Mouse (Mus musculus) frontal cortex, postnatal 10 days (tissue): ENCODE results near the gene Yy2.
A peak's percentile ranks its signal among the peaks of the same experiment; 100 is the strongest.

ENCODE experiments used
- DNase-seq, 2 experiments: peaks; one replicate each; pipeline ENCODE4 v3.0.0; 2022; ENCODE audit warnings: low spot score in 2 of 2, mixed read lengths in 1 of 2

Gene Yy2

DNA sequence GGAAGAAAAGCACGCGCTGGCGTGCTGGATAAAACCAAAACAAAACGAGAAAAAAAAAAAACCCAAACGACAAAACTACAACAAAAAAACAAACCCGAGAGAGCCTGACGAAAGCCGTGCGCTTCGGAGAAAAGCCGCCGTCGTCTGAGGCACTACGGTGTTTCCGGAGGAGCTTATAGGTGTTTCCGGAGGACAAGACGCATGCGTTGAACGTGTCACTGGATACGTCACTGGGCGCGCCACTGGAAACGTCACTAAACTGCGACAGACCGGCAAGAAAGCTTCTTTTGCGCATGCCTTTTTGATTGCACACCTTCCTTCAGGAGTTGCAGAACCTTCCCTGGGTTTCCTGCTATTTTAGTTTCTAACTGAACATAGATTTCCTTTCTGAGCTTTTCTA lies at the start of gene Yy2:
TSS of gene Yy2 (minus strand) at position 146 of the 400 bp plus-strand sequence.
- no peak for DNase-seq

DNA sequence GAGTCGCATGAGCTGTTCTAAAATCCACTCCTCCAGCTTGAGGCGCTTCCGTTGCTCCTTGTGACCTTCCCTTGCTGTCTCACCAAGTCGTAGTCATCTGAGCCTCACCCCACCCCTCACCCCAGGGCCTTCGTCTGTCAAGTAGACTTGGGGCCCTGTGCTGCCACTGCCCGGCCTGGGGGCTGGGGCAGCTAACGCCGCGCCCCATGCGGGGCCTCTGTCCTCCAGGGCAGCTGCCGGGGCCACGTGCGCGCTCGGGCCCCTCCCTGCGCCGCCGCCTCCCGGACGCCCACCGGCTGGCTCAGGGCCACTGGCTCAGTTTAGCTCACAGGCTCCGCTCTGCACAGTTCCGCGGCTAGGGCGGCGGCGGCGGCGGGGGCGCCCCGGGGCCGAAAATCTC lies 44.1 kb upstream of the Yy2 start:
- DNase-seq, result no peak

DNA sequence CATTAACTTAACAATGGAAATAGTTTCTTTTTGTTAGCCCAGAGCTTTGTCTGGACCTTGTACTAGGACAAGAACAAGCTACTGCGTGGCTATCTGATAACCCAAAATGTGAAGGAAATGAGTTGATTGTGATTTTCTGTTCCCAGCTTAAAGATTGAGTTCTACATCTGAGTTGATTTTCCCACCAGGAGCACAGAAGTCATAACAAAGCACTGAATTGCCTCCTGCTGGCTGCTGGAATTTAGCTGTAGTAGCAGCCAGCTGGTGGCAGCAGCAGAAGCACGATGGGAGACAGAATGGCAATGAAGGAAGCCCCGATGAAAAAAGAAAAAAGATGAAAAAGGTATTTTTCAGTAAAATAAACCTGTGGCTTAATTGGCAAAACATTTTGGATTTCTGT lies 32.7 kb upstream of the Yy2 start:
- peak in 1 of 2 experiments; percentile 16 for DNase-seq

DNA sequence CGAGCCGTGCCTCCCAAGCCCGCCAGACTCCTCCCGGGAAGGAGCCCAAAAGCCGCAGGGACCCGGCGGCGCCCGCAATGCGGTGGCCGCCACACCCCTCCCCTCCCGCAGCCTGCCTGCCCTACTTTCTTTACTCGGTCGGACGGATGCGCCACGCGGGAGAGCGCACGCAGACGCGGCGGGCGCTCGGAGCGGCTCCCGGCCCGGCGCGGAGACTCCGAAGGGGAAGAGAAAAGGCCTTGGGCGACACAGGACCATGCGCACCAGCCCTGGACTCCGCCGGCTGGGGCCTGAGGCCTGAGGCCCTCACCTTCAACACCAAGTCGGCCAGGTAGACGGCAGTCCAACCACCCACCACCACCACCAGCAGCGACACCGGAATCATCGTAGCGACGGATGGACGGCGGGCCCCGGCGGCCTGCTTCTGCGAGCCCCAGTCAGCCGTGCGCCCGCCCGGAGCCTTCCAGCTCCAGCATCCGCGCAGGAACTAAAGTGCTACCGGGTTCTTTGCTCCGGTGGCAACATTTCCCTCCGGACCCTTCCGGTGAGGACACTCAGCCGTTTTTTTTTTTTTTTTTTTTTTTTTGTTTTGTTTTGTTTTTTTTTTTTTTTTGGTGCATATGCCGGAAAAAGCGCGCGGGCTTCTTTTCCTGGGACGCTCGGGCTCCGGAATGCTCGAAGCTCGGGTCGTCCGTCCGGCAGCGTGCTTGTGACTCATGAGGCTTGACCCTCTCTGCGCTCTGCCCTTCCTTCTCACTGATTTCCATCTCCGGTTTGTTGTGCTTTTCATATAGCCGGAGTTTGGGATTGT lies 29.6 kb upstream of the Yy2 start, which contains the start of gene Mbtps2:
TSS of gene Mbtps2 (minus strand) at position 530 of the 811 bp plus-strand sequence.
- DNase-seq, result peak; percentile 31 to 56

DNA sequence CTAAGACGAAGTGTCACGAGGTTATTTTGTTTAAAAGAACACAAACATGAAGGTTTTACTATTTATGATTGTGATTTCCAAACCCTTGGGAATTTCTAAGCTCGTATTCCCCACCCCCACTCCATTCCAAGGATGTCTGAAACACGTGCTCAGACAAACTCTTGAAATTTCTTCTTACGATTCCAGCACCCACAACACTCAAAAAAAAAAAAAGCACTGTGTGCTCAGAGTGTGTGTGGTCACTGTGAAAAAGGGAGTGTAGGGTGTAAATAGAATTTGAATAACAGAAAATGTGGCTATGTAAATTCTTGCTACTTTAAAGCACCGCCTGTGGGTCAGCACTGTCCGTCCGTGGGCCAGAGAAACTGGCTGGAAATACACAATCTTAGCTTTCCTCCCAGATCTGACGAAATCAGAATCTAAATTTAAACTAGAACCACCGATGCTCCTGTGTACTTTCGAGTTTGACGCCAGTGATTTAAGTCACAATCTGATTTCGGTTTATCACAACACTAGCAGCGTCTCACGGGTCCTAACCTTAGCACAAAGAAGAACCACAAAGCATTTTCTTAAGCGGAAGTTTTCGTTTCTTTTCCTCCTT lies 28.9 kb upstream of the Yy2 start:
- no peak for DNase-seq

DNA sequence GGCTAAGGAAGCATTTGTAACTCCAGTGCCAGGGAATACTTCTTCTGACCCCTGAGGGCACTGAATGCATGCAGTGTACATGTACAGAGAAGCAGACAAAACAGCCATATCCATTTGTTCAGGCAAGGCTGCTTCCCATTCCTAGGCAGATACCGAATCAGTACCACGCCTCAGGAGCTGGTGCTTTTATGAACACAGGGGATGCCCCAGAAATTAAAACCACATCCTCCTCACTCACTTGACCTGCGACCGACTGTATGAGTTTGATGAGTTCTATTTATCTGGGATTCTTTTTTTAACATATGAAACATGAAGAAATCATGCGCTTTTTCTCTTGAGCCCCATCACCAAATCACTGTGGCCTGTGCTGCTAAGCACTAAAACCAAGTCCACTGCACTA lies 28.0 kb upstream of the Yy2 start:
- no peak for DNase-seq

DNA sequence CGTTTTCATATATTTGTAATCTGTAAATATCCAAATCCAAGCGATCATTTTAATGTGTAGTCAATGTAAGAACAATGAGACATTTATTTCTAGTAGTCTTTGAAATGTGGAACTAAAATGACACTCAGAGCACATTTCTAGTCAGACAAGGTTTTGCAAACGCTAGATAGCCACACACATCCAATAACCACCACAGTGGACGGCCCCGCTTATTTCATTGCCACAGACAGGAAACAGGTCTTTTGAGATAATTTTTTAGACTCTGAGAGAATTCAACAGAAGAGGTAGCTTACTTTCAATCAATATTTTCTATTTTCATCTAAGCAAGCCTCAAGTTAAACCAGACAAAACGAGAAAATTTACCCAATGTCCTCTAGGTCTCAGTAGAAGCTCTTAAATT lies 27.1 kb upstream of the Yy2 start:
- no peak for DNase-seq

DNA sequence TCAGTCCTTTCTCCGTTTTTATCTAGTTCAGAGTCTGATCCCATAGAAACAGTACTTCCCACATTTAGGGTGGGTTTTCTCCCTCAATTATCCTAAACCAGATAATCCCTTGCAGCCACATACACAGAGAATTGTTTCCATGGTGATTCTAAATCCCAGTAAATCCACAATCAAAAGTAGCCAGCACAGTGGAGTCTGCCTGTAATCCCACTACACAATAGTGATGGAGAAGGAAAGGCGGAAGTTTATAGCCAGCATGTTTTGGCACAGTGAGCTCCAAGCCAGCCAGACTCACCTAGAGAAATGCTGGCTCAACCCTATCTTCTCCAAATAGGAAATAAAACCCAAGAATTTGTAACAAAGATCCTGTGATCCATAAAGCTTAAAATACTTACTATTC lies 25.8 kb upstream of the Yy2 start:
- DNase-seq, result no peak

DNA sequence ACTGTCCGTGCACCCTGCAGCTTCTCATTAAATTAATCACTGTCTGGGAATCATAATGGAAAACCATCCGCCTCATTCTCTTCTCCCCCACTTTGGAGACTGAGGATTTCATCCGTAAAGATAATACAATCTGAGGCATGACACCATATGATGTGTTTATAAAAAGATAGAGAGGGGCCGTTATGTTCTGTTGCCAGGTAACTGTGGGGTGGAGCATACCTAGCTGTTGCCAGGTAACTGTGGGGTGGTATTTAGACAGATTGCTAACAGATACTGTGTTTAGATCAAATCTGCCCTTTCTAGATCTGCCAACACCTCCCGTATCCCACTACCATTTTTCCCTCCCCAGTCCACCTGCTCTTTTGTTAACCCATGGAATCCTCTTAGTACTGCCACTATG lies 18.2 kb upstream of the Yy2 start:
- DNase-seq, result no peak

DNA sequence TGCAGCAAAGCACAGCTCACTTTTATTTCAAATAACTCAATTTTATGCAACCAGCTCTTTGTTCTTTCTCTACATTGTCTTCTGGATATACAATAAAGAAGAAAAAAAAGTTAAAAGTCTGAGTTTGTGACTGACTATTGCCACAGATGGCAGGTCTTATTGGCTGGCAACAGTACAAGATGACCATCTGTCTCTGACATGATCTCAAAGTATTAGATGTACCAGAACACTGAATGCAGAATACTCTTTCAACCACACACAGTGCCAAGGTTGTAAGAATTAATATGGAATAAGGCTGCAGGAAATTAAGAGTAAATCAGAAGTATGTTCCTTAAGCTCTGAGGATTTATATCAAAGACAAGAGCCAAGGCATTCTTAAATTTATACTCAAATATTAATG lies 17.6 kb upstream of the Yy2 start:
- no peak for DNase-seq

DNA sequence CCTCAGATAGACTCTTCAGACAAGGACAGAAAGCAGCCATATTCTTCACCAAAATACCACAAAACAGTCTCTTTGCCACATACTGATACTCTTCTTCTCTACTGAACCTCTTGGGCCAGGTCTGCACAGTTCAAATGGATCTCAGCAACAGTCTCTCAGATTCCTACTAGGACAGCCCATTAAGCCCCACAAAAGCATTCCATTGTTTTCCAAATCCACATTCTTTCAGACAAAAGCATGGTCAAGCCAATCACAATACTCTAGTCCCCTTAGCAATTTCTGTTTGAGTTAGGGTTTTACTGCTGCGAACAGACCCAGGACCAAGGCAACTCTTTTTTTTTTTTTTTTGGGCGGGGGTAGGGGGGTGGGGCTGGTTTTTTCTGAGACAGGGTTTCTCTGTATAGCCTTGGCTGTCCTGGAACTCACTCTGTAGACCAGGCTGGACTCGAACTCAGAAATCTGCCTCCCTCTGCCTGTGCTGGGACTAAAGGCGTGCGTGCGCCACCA lies 10.4 kb upstream of the Yy2 start:
- no peak for DNase-seq

DNA sequence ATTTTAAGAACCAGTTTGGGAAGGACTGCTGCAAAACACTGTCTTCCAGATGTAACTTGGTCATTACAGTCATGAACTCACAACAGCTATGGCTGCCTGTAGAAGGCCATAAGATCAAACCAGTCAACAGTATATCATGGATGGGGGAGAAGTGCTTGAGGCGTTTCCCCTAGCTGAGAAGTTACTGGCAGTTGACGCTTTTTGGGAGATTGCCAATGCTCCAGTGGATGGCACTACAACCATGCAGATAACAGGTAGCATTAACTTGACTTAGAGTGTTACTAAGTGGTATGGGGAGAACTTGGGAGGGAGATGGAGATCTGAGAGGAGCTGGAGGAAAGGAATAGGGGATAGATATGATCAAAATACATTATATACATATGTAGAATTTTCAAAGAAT lies 5.9 kb upstream of the Yy2 start:
- no peak for DNase-seq

DNA sequence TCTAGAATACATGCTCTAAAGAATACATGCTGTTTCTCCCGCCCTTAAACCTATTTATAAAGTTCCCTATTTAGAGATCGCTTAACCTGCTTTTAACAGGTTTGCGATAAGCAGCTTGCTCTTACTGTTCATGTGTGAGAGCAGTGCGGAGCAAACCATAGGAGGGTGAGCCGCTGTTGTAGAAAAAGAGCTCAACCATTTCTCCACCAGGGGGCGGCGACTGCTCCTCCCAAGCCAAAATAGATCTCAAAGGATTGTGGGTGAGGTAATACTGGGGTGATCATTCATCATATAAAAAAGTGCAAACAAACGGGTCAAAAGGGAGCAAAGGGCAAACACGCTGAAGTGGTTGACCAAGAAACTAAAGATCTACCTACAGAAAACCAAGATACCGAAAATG lies 5.0 kb downstream of the Yy2 start:
- no peak for DNase-seq

DNA sequence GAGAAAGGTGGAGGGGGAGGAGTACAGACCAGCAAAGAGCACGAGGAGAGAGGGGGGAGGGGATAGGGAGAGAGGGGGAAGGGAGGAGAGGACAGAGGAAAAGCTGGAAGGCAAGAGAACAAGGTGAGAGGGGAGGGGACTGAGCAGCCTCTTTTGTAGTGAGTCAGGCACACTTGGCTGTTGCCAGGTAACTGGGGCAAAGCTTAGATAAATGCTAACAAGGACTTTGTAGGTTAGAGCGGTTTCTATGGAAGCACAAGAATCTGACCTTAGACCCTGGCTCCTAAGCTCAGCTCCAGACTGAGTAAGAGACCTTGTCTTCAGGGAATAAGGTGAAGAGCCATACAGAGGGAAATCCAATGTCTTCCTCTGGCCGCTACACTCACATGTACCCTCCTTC lies 21.7 kb downstream of the Yy2 start:
- DNase-seq, result no peak
